Mouse (Mus musculus): ENCODE data around the gene Mr1. TPM values are rescaled to one million over a fixed set of nuclear protein-coding genes. Genes with fewer than 3 reads are reported as not detected.
"Not testable (repeated sequence)": the region's sequence is repeated elsewhere in the genome, so short reads cannot be mapped to it uniquely, and the experiment has no call there.

Gene Mr1
- 0.37 and 0.48 TPM in 2 replicates for polyA plus RNA-seq (2016; fragmentation: Nextera tagmentation; extraction: Ambion mirVana)

- Histone ChIP-seq H3K27ac (replicated peaks) (0 out of 2 replicates have a peak within 1 kb of the TSS, but pooled peaks have one; percentile 17), H3K9me3 (replicated peaks) (no peaks in the 10 kb centered on the region), H3K36me3 (no peaks in the 10 kb centered on the region), H3K4me1 (no peaks in the 10 kb centered on the region), H3K4me3 (no peak within 1 kb of the TSS), H3K27me3 (ENCODE audit: low read depth, poor library complexity, severe bottlenecking) (no peaks in the 10 kb centered on the region)
- WGBS = 65% methylated on average over 8 of the region's 8 CpGs
- no peak for DNase-seq (ENCODE audit: low spot score)
Observed at GRCm38 (mm10) chr1:155146572-155146980, at the start of gene Mr1. TSS of gene Mr1 (minus strand) at chr1:155146814.

GRCm38 (mm10) chr1:155192805-155193368, 46.3 kb upstream of the Mr1 start:
- no peak for DNase-seq (ENCODE audit: low spot score)
- peaks cover 94% of the 10 kb centered on the region for H3K36me3 ChIP-seq
- no peaks in the 10 kb centered on the region for H3K27me3 ChIP-seq (ENCODE audit: low read depth, poor library complexity, severe bottlenecking)
- 88% methylated on average over 15 of the region's 15 CpGs for WGBS
- H3K4me3 ChIP-seq = no peak overlapping the region
- H3K27ac ChIP-seq (replicated peaks) = no peak overlapping the region
- no peaks in the 10 kb centered on the region for H3K4me1 ChIP-seq
- no peaks in the 10 kb centered on the region for H3K9me3 ChIP-seq (replicated peaks)

- Histone ChIP-seq H3K4me1 (no peaks in the 10 kb centered on the region), H3K36me3 (peaks cover 91% of the 10 kb centered on the region), H3K9me3 (replicated peaks) (no peaks in the 10 kb centered on the region), H3K27ac (replicated peaks) (no peak overlapping the region), H3K27me3 (ENCODE audit: low read depth, poor library complexity, severe bottlenecking) (no peaks in the 10 kb centered on the region), H3K4me3 (no peak overlapping the region)
- 96% methylated on average over 2 of the region's 2 CpGs for WGBS
- no peak for DNase-seq (ENCODE audit: low spot score)
Observed at GRCm38 (mm10) chr1:155191671-155192070, 45.1 kb upstream of the Mr1 start.

GRCm38 (mm10) chr1:155191219-155191618, 44.6 kb upstream of the Mr1 start:
- no peaks in the 10 kb centered on the region for H3K9me3 ChIP-seq (replicated peaks)
- H3K27ac ChIP-seq (replicated peaks) = no peak overlapping the region
- WGBS = 90% methylated on average over 8 of the region's 8 CpGs
- DNase-seq (ENCODE audit: low spot score) = no peak
- no peaks in the 10 kb centered on the region for H3K4me1 ChIP-seq
- H3K27me3 ChIP-seq (ENCODE audit: low read depth, poor library complexity, severe bottlenecking) = no peaks in the 10 kb centered on the region
- peaks cover 92% of the 10 kb centered on the region for H3K36me3 ChIP-seq
- H3K4me3 ChIP-seq = no peak overlapping the region

GRCm38 (mm10) chr1:155188656-155189055, 42.0 kb upstream of the Mr1 start:
- H3K36me3 ChIP-seq = peaks cover 83% of the 10 kb centered on the region
- 94% methylated on average over 4 of the region's 4 CpGs for WGBS

GRCm38 (mm10) chr1:155184191-155184590, 37.6 kb upstream of the Mr1 start:
- 94% methylated on average over 3 of the region's 3 CpGs for WGBS
- Histone ChIP-seq H3K27me3 (ENCODE audit: low read depth, poor library complexity, severe bottlenecking) (no peaks in the 10 kb centered on the region), H3K27ac (replicated peaks) (no peak overlapping the region), H3K4me1 (no peaks in the 10 kb centered on the region), H3K36me3 (peaks cover 80% of the 10 kb centered on the region), H3K4me3 (no peak overlapping the region), H3K9me3 (replicated peaks) (no peaks in the 10 kb centered on the region)
- no peak for DNase-seq (ENCODE audit: low spot score)

More at GRCm38 (mm10) chr1:155188656-155189055, 42.0 kb upstream of the Mr1 start:
- no peaks in the 10 kb centered on the region for H3K9me3 ChIP-seq (replicated peaks)
- DNase-seq (ENCODE audit: low spot score) = no peak
- no peak overlapping the region for H3K4me3 ChIP-seq
- H3K4me1 ChIP-seq = no peaks in the 10 kb centered on the region
- H3K27me3 ChIP-seq (ENCODE audit: low read depth, poor library complexity, severe bottlenecking) = no peaks in the 10 kb centered on the region
- H3K27ac ChIP-seq (replicated peaks) = no peak overlapping the region

- H3K27ac ChIP-seq (replicated peaks) = no peak overlapping the region
- no peaks in the 10 kb centered on the region for H3K9me3 ChIP-seq (replicated peaks)
- peaks cover 92% of the 10 kb centered on the region for H3K36me3 ChIP-seq
- no peak for DNase-seq (ENCODE audit: low spot score)
- H3K4me1 ChIP-seq = no peaks in the 10 kb centered on the region
- H3K27me3 ChIP-seq (ENCODE audit: low read depth, poor library complexity, severe bottlenecking) = no peaks in the 10 kb centered on the region
- WGBS = 88% methylated on average over 2 of the region's 2 CpGs
- no peak overlapping the region for H3K4me3 ChIP-seq
Observed at GRCm38 (mm10) chr1:155178192-155178924, 31.7 kb upstream of the Mr1 start.

- Histone ChIP-seq H3K27ac (replicated peaks) (no peak overlapping the region), H3K9me3 (replicated peaks) (no peaks in the 10 kb centered on the region), H3K27me3 (ENCODE audit: low read depth, poor library complexity, severe bottlenecking) (no peaks in the 10 kb centered on the region), H3K4me3 (no peak overlapping the region), H3K36me3 (peaks cover 55% of the 10 kb centered on the region), H3K4me1 (peaks cover 4% of the 10 kb centered on the region; the same call in 1 of the 2 replicates)
- WGBS = 87% methylated on average over 1 of the region's 1 CpGs
- DNase-seq (ENCODE audit: low spot score) = no peak
Observed at GRCm38 (mm10) chr1:155174424-155174823, 27.8 kb upstream of the Mr1 start.

GRCm38 (mm10) chr1:155173644-155174016, 27.0 kb upstream of the Mr1 start:
- peaks cover 47% of the 10 kb centered on the region for H3K36me3 ChIP-seq
- 71% methylated on average over 1 of the region's 1 CpGs for WGBS
- H3K4me3 ChIP-seq; H3K4me1 ChIP-seq; H3K9me3 ChIP-seq (replicated peaks); DNase-seq (ENCODE audit: low spot score); H3K27ac ChIP-seq (replicated peaks); H3K27me3 ChIP-seq (ENCODE audit: low read depth, poor library complexity, severe bottlenecking): not testable (repeated sequence)

- Histone ChIP-seq H3K27me3 (ENCODE audit: low read depth, poor library complexity, severe bottlenecking) (no peaks in the 10 kb centered on the region), H3K36me3 (peaks cover 46% of the 10 kb centered on the region), H3K4me3 (no peak overlapping the region), H3K27ac (replicated peaks) (no peak overlapping the region), H3K4me1 (peaks cover 4% of the 10 kb centered on the region; the same call in 1 of the 2 replicates), H3K9me3 (replicated peaks) (no peaks in the 10 kb centered on the region)
- WGBS = 93% methylated on average over 3 of the region's 3 CpGs
- no peak for DNase-seq (ENCODE audit: low spot score)
Observed at GRCm38 (mm10) chr1:155172895-155173643, 26.5 kb upstream of the Mr1 start.

GRCm38 (mm10) chr1:155169935-155170334, 23.3 kb upstream of the Mr1 start:
- Histone ChIP-seq H3K4me3 (no peak overlapping the region), H3K4me1 (peaks cover 4% of the 10 kb centered on the region; the same call in 1 of the 2 replicates), H3K36me3 (peaks cover 19% of the 10 kb centered on the region), H3K27me3 (ENCODE audit: low read depth, poor library complexity, severe bottlenecking) (no peaks in the 10 kb centered on the region), H3K9me3 (replicated peaks) (no peaks in the 10 kb centered on the region), H3K27ac (replicated peaks) (no peak overlapping the region)
- DNase-seq (ENCODE audit: low spot score) = no peak

- Histone ChIP-seq H3K27ac (replicated peaks) (no peak overlapping the region), H3K27me3 (ENCODE audit: low read depth, poor library complexity, severe bottlenecking) (no peaks in the 10 kb centered on the region), H3K9me3 (replicated peaks) (no peaks in the 10 kb centered on the region), H3K4me1 (peaks cover 9% of the 10 kb centered on the region; the same call in 1 of the 2 replicates), H3K4me3 (no peak overlapping the region), H3K36me3 (0 out of 2 replicates have a peak, but pooled peaks cover 8% of the 10 kb centered on the region)
- DNase-seq (ENCODE audit: low spot score) = no peak
- WGBS = 94% methylated on average over 3 of the region's 3 CpGs
Observed at GRCm38 (mm10) chr1:155167453-155167852, 20.8 kb upstream of the Mr1 start.

Measured in midbrain, embryonic 10.5 days (tissue).